Mouse (Mus musculus) effector memory CD4-positive, alpha-beta T cell, adult 5 months (primary cell): ENCODE data around the gene Lce3d. TPM values are rescaled to one million over a fixed set of nuclear protein-coding genes. Genes with fewer than 3 reads are reported as not detected.

ENCODE experiments used
- polyA plus RNA-seq: library from polyadenylated mRNA; unstranded; fragments of 100-300 nt; shearing (Covaris generic); gene quantifications from one replicate; pipeline ENCODE4 v1.2.1, GENCODE M21; 2017

Lce3d gene
- not detected for polyA plus RNA-seq

GRCm38 (mm10) chr3:92957090-92957489 is at the start of gene Lce3d:
Lce3d (plus strand) TSS chr3:92957390.

GRCm38 (mm10) chr3:92926130-92926529 is 31.1 kb upstream of the Lce3d start, which contains the start of gene Lce3a:
Lce3a (minus strand) TSS chr3:92926230.

GRCm38 (mm10) chr3:92932679-92933078 is 24.5 kb upstream of the Lce3d start, which contains the start of gene Lce3b:
Lce3b (plus strand) TSS chr3:92932979.

GRCm38 (mm10) chr3:92944186-92944585 is 13.0 kb upstream of the Lce3d start, which contains the start of gene Lce3c:
Lce3c (plus strand) TSS chr3:92944486.

GRCm38 (mm10) chr3:92966761-92967160 is 9.6 kb downstream of the Lce3d start, which contains the start of gene Lce3e:
Lce3e (plus strand) TSS chr3:92967061.

GRCm38 (mm10) chr3:92991926-92992325 is 34.7 kb downstream of the Lce3d start, which contains the start of gene Lce3f:
Lce3f (plus strand) TSS chr3:92992226.

Other genes starting within 250 kb of the Lce3d start
- gene Lce1e, start 248.3 kb upstream of the Lce3d start, polyA plus RNA-seq: not detected
- gene Lce1f, start 237.0 kb upstream of the Lce3d start, polyA plus RNA-seq: not detected
- gene Gm38119, start 218.3 kb upstream of the Lce3d start, polyA plus RNA-seq: not detected
- not detected for gene Lce1g, start 205.1 kb upstream of the Lce3d start, polyA plus RNA-seq
- not detected for gene Lce1h, start 192.3 kb upstream of the Lce3d start, polyA plus RNA-seq
- gene Lce1i, start 178.5 kb upstream of the Lce3d start, polyA plus RNA-seq: not detected
- gene Lce1j, start 166.9 kb upstream of the Lce3d start, polyA plus RNA-seq: not detected
- not detected for gene Lce1k, start 149.5 kb upstream of the Lce3d start, polyA plus RNA-seq
- gene Kprp, start 130.1 kb upstream of the Lce3d start, polyA plus RNA-seq: not detected
- gene Lce1l, start 106.1 kb upstream of the Lce3d start, polyA plus RNA-seq: not detected
- not detected for gene 2310050C09Rik, start 87.2 kb upstream of the Lce3d start, polyA plus RNA-seq
- not detected for gene Lce3a, start 31.2 kb upstream of the Lce3d start, polyA plus RNA-seq
- not detected for gene Lce3b, start 24.4 kb upstream of the Lce3d start, polyA plus RNA-seq
- gene Lce3c, start 12.9 kb upstream of the Lce3d start, polyA plus RNA-seq: not detected
- not detected for gene Lce3e, start 9.7 kb downstream of the Lce3d start, polyA plus RNA-seq
- gene Lce3f, start 34.8 kb downstream of the Lce3d start, polyA plus RNA-seq: not detected
- gene Crct1, start 58.3 kb downstream of the Lce3d start, polyA plus RNA-seq: not detected
- gene Lce1m, start 61.7 kb downstream of the Lce3d start, polyA plus RNA-seq: not detected
- gene Gm4858, start 111.4 kb downstream of the Lce3d start, polyA plus RNA-seq: not detected
- gene Crnn, start 187.4 kb downstream of the Lce3d start, polyA plus RNA-seq: not detected
- not detected for gene Flg2, start 239.9 kb downstream of the Lce3d start, polyA plus RNA-seq